Mouse (Mus musculus): ENCODE measurements around the gene Fgfr2.

DNA sequence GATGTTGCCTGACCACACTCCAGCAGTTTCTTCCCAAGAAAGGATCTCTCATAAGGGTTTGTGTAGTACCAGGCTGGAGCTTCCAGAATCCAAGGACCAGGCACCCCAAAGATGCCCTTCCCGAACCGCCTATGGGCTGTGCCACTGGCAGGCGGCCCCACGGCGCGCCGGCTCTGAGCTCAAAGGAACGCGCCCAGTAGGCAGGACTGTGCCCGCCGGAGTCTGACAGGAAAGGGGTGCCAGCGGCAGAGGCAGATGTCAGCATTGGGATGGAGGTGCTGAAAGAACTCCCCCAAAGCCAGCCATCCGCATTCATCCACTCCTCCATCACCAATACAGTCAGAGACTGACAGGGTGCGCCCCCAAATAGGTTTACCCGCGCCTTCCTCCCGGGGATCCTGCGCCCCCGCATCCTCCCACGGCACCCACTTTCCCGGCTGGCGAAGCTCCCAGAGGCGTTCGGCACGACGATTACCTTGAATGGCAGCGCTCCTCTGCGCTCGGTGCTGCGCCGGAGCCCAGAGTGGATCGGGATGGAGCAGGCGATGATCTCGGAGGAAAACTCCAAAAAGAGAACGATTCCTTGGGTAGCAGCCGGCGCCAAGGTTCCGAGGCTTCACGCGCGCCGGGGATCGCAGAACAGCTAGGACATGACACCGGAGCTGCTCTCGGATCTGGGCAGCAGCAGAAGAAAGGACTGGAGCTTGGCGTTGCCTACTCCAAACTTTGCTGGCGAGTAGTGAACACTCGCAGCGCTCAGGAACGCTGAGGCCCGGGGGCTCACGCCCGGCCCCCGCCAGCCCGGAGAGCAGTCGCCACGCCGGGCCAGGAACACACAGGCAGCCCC, 2857.6 kb downstream of the Fgfr2 start:
- TF ChIP-seq CTCF (IDR thresholded peaks at IDR 0.05; ENCODE audit: borderline replicate concordance, extremely low read depth, insufficient read depth, insufficient read length) (no peak), POLR2A (IDR thresholded peaks at IDR 0.05; ENCODE audit: borderline replicate concordance, extremely low read depth, insufficient read depth, insufficient read length, poor library complexity, severe bottlenecking) (no peak)

Data from brain, embryonic 14.5 days (tissue).